Comparison of ENCODE assay signal across 8 mouse cellular contexts in genomic region chr17:35077786-35078233, GRCm38 (mm10). TPM values are rescaled to one million over a fixed set of nuclear protein-coding genes. Genes with fewer than 3 reads are reported as not detected.
DNase-seq lines count a peak whose midpoint lies in the region; ATAC-seq lines count a peak whose summit lies in the region.

Gene Ly6g6d (minus strand): TSS chr17:35078065.

- peak within 1 kb of the TSS; percentile 22; the same call in 1 of the 2 replicates for H3K9ac ChIP-seq in forebrain, embryonic 15.5 days (replicated peaks)
- H3K9ac ChIP-seq in intestine, embryonic 16.5 days (ENCODE audit: low read depth, low read length), result peak within 1 kb of the TSS; percentile 65
- H3K9ac ChIP-seq in liver, embryonic 16.5 days (ENCODE audit: low read depth, low read length), result no peak within 1 kb of the TSS
- H3K9ac ChIP-seq in neural tube, embryonic 13.5 days, result peak within 1 kb of the TSS; percentile 59

- peaks cover 21% of the 10 kb centered on the region for H3K4me1 ChIP-seq in forebrain, embryonic 15.5 days
- H3K4me1 ChIP-seq in intestine, embryonic 16.5 days (ENCODE audit: control insufficient read depth, insufficient read depth, low read length), result peaks cover 30% of the 10 kb centered on the region
- peaks cover 23% of the 10 kb centered on the region for H3K4me1 ChIP-seq in liver, embryonic 16.5 days (ENCODE audit: control insufficient read depth, low read depth, low read length)
- H3K4me1 ChIP-seq in neural tube, embryonic 13.5 days (replicated peaks), result peaks cover 18% of the 10 kb centered on the region

- 9% methylated on average over 14 of the region's 14 CpGs for WGBS in forebrain, embryonic 15.5 days
- 8% methylated on average over 14 of the region's 14 CpGs for WGBS in intestine, embryonic 16.5 days
- WGBS in liver, embryonic 16.5 days (ENCODE audit: insufficient replicate concordance), result 16% methylated on average over 12 of the region's 14 CpGs
- WGBS in neural tube, embryonic 13.5 days, result 11% methylated on average over 14 of the region's 14 CpGs

- no peaks in the 10 kb centered on the region for H3K9me3 ChIP-seq in forebrain, embryonic 15.5 days
- no peaks in the 10 kb centered on the region for H3K9me3 ChIP-seq in intestine, embryonic 16.5 days (ENCODE audit: control insufficient read depth, low read length)
- no peaks in the 10 kb centered on the region for H3K9me3 ChIP-seq in liver, embryonic 16.5 days (replicated peaks; ENCODE audit: control insufficient read depth, low read length)
- no peaks in the 10 kb centered on the region for H3K9me3 ChIP-seq in neural tube, embryonic 13.5 days

- peak within 1 kb of the TSS; percentile 34 for H3K4me2 ChIP-seq in forebrain, embryonic 15.5 days (replicated peaks)
- H3K4me2 ChIP-seq in intestine, embryonic 16.5 days (ENCODE audit: low read depth, low read length), result peak within 1 kb of the TSS; percentile 55
- H3K4me2 ChIP-seq in liver, embryonic 16.5 days (ENCODE audit: low read depth, low read length), result peak within 1 kb of the TSS; percentile 33
- peak within 1 kb of the TSS; percentile 47 for H3K4me2 ChIP-seq in neural tube, embryonic 13.5 days

- ATAC-seq in forebrain, embryonic 15.5 days (replicated peaks), result no peak
- peak; percentile 67 for ATAC-seq in intestine, embryonic 16.5 days
- ATAC-seq in liver, embryonic 16.5 days (ENCODE audit: low read depth), result no peak
- ATAC-seq in neural tube, embryonic 13.5 days (ENCODE audit: low read depth), result peak; percentile 62

- DNase-seq in urinary bladder, adult 18-20 months (ENCODE audit: low spot score in 2 of 2), result peak; percentile 46 to 74
- DNase-seq in urinary bladder, postnatal 10 days (ENCODE audit: low spot score), result no peak
- no peak for DNase-seq in right cerebral cortex, postnatal 14 days
- DNase-seq in frontal cortex, adult 2 months (ENCODE audit: extremely low spot score in 1 of 2, low spot score in 1 of 2), result no peak

- peak within 1 kb of the TSS; percentile 74 for H3K27ac ChIP-seq in forebrain, embryonic 15.5 days (replicated peaks)
- H3K27ac ChIP-seq in intestine, embryonic 16.5 days (ENCODE audit: low read length), result peak within 1 kb of the TSS; percentile 74
- H3K27ac ChIP-seq in liver, embryonic 16.5 days (ENCODE audit: low read length), result no peak within 1 kb of the TSS
- no peak within 1 kb of the TSS for H3K27ac ChIP-seq in neural tube, embryonic 13.5 days (replicated peaks)

- no peaks in the 10 kb centered on the region for H3K27me3 ChIP-seq in forebrain, embryonic 15.5 days
- H3K27me3 ChIP-seq in intestine, embryonic 16.5 days (replicated peaks; ENCODE audit: control insufficient read depth, insufficient read depth, low read length), result no peaks in the 10 kb centered on the region
- H3K27me3 ChIP-seq in liver, embryonic 16.5 days (ENCODE audit: control insufficient read depth, insufficient read depth, low read depth, low read length), result peaks cover 6% of the 10 kb centered on the region
- no peaks in the 10 kb centered on the region for H3K27me3 ChIP-seq in neural tube, embryonic 13.5 days

- no peaks in the 10 kb centered on the region for H3K36me3 ChIP-seq in forebrain, embryonic 15.5 days
- H3K36me3 ChIP-seq in intestine, embryonic 16.5 days (ENCODE audit: control insufficient read depth, insufficient read depth, low read length), result no peaks in the 10 kb centered on the region
- H3K36me3 ChIP-seq in liver, embryonic 16.5 days (ENCODE audit: control insufficient read depth, insufficient read depth), result no peaks in the 10 kb centered on the region
- no peaks in the 10 kb centered on the region for H3K36me3 ChIP-seq in neural tube, embryonic 13.5 days

- peak within 1 kb of the TSS; percentile 25 for H3K4me3 ChIP-seq in forebrain, embryonic 15.5 days
- peak within 1 kb of the TSS; percentile 37 for H3K4me3 ChIP-seq in intestine, embryonic 16.5 days (ENCODE audit: low read length)
- H3K4me3 ChIP-seq in liver, embryonic 16.5 days (ENCODE audit: low read depth, low read length), result no peak within 1 kb of the TSS
- peak within 1 kb of the TSS; percentile 15 for H3K4me3 ChIP-seq in neural tube, embryonic 13.5 days

RNA-seq across cellular contexts. Expression of gene Ly6g6d, which starts in this region (rescaled TPM):
- polyA plus RNA-seq in forebrain, embryonic 15.5 days (2015; fragmentation: Nextera tagmentation; extraction: Ambion mirVana), result 0.46 and 0.47 TPM in 2 replicates
- 4.3 and 5.6 TPM in 2 replicates for polyA plus RNA-seq in intestine, embryonic 16.5 days (2015; fragmentation: Nextera tagmentation; extraction: Ambion mirVana)
- polyA plus RNA-seq in liver, embryonic 16.5 days (2015; fragmentation: Nextera tagmentation; extraction: Ambion mirVana), result 0.55 and 0.77 TPM in 2 replicates
- 0.95 and 1.8 TPM in 2 replicates for polyA plus RNA-seq in neural tube, embryonic 13.5 days (2015; fragmentation: Nextera tagmentation; extraction: Ambion mirVana)
- 2.3 and 2.9 TPM in 2 replicates for polyA plus RNA-seq in frontal cortex, adult 2 months (2012; rRNA removed)

Comparison
In these comparisons a context has a peak if more than half of its experiments do, and no peak if none do; other contexts are left out.
1. DNase-seq: peak in urinary bladder, adult 18-20 months (2 of 2); none in urinary bladder, postnatal 10 days (single experiment), right cerebral cortex, postnatal 14 days (single experiment) and frontal cortex, adult 2 months (0 of 2).
2. ATAC-seq: peak in intestine, embryonic 16.5 days (single experiment) and neural tube, embryonic 13.5 days (single experiment); none in forebrain, embryonic 15.5 days (single experiment) and liver, embryonic 16.5 days (single experiment).
3. H3K27ac ChIP-seq: peak in forebrain, embryonic 15.5 days (single experiment) and intestine, embryonic 16.5 days (single experiment); none in liver, embryonic 16.5 days (single experiment) and neural tube, embryonic 13.5 days (single experiment).
4. Peak in every context shown above with its lines, with median percentiles within 50 percentile points of each other: H3K4me2 ChIP-seq.